Mouse (Mus musculus) erythroblast, embryonic 14.5 days (primary cell): ENCODE measurements at regions not wholly inside any gene's neighbourhood (a gene's known extent, or its start where the extent isn't known, plus 50 kb on each side); places are given as distances from the start of the nearest gene placed in this dataset.

Experiments
- H3K27me3 ChIP-seq: 2 replicates; pipeline ENCODE4 v1.6.1; 2012; ENCODE audit warnings: inconsistent platforms; ENCODE audit not compliant: control insufficient read depth
- H3K36me3 ChIP-seq: 2 replicates; pipeline ENCODE4 v1.6.1; 2012; ENCODE audit warnings: mild to moderate bottlenecking, inconsistent platforms; ENCODE audit not compliant: control insufficient read depth
- H3K4me1 ChIP-seq: 2 replicates; pipeline ENCODE4 v1.6.1; 2012; ENCODE audit warnings: inconsistent platforms; ENCODE audit not compliant: control insufficient read depth
- H3K4me3 ChIP-seq: replicated peaks from 2 replicates; pipeline ENCODE3; 2012; ENCODE audit warnings: moderate library complexity, mild to moderate bottlenecking, inconsistent platforms
- H3K9me3 ChIP-seq: 2 replicates; pipeline ENCODE4 v1.6.1; 2012; ENCODE audit warnings: low read length, inconsistent platforms, mixed read lengths; ENCODE audit not compliant: control insufficient read depth
- GATA1 ChIP-seq: IDR thresholded peaks from 2 replicates; pipeline ENCODE4 v1.6.1; 2012; ENCODE audit warnings: low read length, inconsistent platforms, mixed read lengths
- TAL1 ChIP-seq: IDR thresholded peaks from 3 replicates; pipeline ENCODE4 v1.6.1; 2012; ENCODE audit warnings: low read length, inconsistent platforms, mixed read lengths

DNA sequence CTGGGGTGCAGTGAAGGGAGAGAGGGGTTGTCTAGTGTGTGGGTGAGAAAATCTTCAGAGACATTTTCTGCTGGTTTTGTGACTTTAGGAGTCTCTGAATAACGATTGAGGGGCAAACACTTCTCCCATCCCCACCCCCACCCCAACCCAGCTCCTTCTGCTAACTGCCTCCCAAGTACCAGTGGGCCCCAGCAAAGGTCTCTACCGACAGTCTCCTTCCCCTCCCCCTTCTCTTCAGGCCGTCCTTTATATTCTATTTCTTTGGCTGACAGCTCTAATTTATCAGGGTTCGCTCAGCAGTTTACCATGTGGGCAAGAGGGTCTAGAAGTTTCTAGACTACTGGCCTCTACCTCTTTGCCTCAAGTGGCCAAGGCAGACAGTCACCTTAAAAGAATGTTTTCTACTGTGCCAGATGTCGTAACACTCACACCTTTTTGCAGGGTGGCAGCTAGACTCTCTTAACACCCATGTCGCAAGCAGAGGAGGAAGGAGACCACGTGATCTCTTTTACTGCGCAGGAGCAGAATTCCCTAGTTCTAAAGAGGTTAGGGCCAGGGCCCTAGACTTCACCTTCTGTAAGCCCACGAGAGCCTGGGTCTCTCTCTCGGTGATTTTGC lies 66.8 kb upstream of the Serp2 start:
- peaks cover 8% of the 10 kb centered on the region for H3K27me3 ChIP-seq

GRCm38 (mm10) chr14:76622634-76623291 lies 66.1 kb upstream of the Serp2 start:
- TF ChIP-seq GATA1 (no peak), TAL1 (no peak)
- Histone ChIP-seq H3K9me3 (no peaks in the 10 kb centered on the region), H3K27me3 (peaks cover 8% of the 10 kb centered on the region), H3K4me1 (peaks cover 15% of the 10 kb centered on the region), H3K36me3 (no peaks in the 10 kb centered on the region), H3K4me3 (no peak overlapping the region)

More for the DNA sequence above, 66.8 kb upstream of the Serp2 start:
- Histone ChIP-seq H3K36me3 (no peaks in the 10 kb centered on the region), H3K4me3 (no peak overlapping the region), H3K4me1 (peaks cover 15% of the 10 kb centered on the region), H3K9me3 (no peaks in the 10 kb centered on the region)
- TF ChIP-seq TAL1 (no peak), GATA1 (no peak)

- Histone ChIP-seq H3K36me3 (no peaks in the 10 kb centered on the region), H3K4me1 (peaks cover 13% of the 10 kb centered on the region), H3K4me3 (no peak overlapping the region), H3K9me3 (no peaks in the 10 kb centered on the region), H3K27me3 (peaks cover 8% of the 10 kb centered on the region)
- TF ChIP-seq TAL1 (no peak), GATA1 (no peak)
These were observed 62.3 kb upstream of the Serp2 start for GRCm38 (mm10) chr14:76619038-76619409.

GRCm38 (mm10) chr14:76618331-76619037 lies 61.8 kb upstream of the Serp2 start:
- no peak overlapping the region for H3K4me3 ChIP-seq
- peaks cover 11% of the 10 kb centered on the region for H3K4me1 ChIP-seq
- H3K27me3 ChIP-seq = peaks cover 8% of the 10 kb centered on the region
- H3K9me3 ChIP-seq = no peaks in the 10 kb centered on the region
- TF ChIP-seq TAL1 (no peak), GATA1 (no peak)
- H3K36me3 ChIP-seq = no peaks in the 10 kb centered on the region

- TF ChIP-seq TAL1 = no peak
- no peak for TF ChIP-seq GATA1
These were observed 61.2 kb upstream of the Serp2 start for GRCm38 (mm10) chr14:76617889-76618288.

DNA sequence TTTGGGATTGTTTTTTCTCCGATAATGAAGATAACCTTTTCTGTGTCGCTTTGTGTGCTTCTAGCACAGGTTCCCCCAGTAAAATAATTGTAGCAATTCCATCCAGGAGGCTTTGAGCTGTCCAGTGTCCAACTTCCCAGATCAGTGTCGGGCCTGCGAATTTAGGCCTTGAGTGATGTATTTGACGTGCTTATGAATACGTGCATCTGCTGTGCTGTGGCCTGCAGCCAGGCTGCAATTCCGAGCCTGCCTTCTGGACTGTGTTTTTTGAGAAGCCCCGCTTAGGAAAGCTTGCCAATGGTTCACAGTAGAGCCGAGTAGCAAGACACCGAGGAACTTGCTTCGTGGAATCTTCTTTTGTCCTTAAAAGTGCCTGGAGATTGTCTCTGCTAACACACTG lies 60.8 kb upstream of the Serp2 start:
- no peak for TF ChIP-seq TAL1
- no peak for TF ChIP-seq GATA1
- Histone ChIP-seq H3K4me3 (no peak overlapping the region), H3K36me3 (no peaks in the 10 kb centered on the region), H3K27me3 (peaks cover 2% of the 10 kb centered on the region), H3K4me1 (peaks cover 9% of the 10 kb centered on the region), H3K9me3 (no peaks in the 10 kb centered on the region)

More at GRCm38 (mm10) chr14:76617889-76618288, 61.2 kb upstream of the Serp2 start:
- Histone ChIP-seq H3K27me3 (peaks cover 4% of the 10 kb centered on the region), H3K9me3 (no peaks in the 10 kb centered on the region), H3K4me1 (peaks cover 9% of the 10 kb centered on the region), H3K36me3 (no peaks in the 10 kb centered on the region), H3K4me3 (no peak overlapping the region)

DNA sequence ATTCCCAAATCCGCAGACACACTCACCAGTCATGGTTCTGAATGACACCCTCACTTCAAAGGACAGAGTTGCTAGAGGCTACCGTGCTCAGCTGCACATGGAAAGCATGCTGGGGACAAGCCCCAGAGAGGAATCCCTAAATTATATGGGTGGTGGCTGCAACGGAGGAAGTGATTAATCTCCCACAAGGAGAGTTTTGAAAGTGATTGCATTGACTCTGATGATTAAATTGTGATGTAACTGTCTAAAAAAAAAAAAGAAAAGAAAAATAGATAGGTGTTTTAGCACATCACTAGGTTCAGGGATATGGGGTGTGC lies 59.6 kb upstream of the Serp2 start:
- H3K27me3 ChIP-seq = no peaks in the 10 kb centered on the region
- TF ChIP-seq TAL1 (no peak), GATA1 (no peak)
- H3K9me3 ChIP-seq = no peaks in the 10 kb centered on the region
- no peak overlapping the region for H3K4me3 ChIP-seq
- H3K36me3 ChIP-seq = no peaks in the 10 kb centered on the region
- H3K4me1 ChIP-seq = peaks cover 14% of the 10 kb centered on the region

DNA sequence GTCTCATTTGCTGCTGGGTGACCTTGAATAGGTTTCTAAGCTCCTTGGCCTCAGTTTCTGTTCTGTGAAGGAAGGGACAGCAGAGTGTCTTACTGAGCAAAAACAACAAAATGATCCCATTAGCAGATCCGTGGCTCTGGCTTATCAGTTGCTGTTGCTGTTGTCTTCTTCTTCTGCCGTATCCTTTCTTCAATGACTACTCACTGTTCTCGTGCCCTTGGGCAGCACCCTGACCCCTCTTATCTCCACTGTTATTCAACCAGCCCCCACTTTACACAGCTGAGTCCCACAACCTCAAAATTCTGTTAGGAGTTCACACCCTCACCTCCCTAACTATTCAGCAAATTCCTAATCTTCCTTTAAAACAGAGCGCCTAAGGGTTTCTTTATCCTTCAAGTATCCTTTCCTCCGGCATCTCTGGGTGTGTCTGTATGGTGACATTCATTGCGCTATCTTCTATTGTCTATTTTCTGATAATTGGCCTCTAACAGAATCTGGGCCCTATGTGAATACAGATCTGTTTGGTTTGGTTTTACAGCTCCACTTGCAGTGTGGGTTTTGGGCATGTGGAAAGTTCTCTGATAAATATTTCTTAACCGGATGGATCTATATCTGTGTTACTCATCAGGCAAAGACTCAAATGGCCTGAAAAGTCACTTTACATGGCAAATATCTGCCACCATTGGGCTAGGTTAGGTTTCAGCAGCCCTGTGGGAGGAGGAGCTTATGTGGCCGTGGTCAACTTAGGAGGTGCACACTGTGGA lies 59.1 kb upstream of the Serp2 start:
- H3K4me3 ChIP-seq = no peak overlapping the region
- H3K36me3 ChIP-seq = no peaks in the 10 kb centered on the region
- peaks cover 17% of the 10 kb centered on the region for H3K4me1 ChIP-seq

DNA sequence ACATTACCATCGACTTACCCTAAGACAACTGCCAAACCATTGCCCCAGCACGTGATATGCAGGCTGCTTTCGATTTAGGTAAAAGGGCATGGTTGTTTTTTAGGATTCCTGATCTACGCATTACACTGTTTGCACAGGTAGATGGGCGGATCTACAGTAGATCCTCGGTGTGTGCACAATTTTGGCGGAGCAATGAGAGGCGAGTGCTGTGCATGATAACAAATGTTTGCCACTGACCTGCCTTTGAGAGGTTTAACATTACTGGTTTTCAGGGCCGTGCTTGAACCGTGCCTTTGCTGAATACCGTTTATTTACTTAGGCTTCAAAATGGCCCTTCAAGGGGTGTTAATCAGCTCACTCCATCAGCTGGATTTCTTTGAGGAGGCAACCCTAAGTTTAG lies 58.5 kb upstream of the Serp2 start:
- Histone ChIP-seq H3K4me3 (no peak overlapping the region), H3K4me1 (peaks cover 20% of the 10 kb centered on the region)
- no peak for TF ChIP-seq GATA1
- no peak for TF ChIP-seq TAL1

More for the DNA sequence above, 59.1 kb upstream of the Serp2 start:
- TF ChIP-seq GATA1 = no peak
- no peak for TF ChIP-seq TAL1
- no peaks in the 10 kb centered on the region for H3K27me3 ChIP-seq
- no peaks in the 10 kb centered on the region for H3K9me3 ChIP-seq

More for the DNA sequence above, 58.5 kb upstream of the Serp2 start:
- no peaks in the 10 kb centered on the region for H3K9me3 ChIP-seq
- H3K36me3 ChIP-seq = no peaks in the 10 kb centered on the region
- no peaks in the 10 kb centered on the region for H3K27me3 ChIP-seq
